Mouse (Mus musculus) ES-Bruce4 (cell line): ENCODE data around the gene Fos.

Experiments used
- CTCF ChIP-seq: IDR thresholded peaks from one replicate; pipeline ENCODE4 v1.8.1; 2011; ENCODE audit warnings: low read depth, low read length
- EP300 ChIP-seq: IDR thresholded peaks from 2 replicates; pipeline ENCODE4 v1.6.1; 2011; ENCODE audit warnings: low read depth, low read length; ENCODE audit not compliant: insufficient read depth
- POLR2A ChIP-seq: IDR thresholded peaks from one replicate; pipeline ENCODE4 v1.8.1; 2011; ENCODE audit warnings: low read length; ENCODE audit not compliant: insufficient read depth

DNA sequence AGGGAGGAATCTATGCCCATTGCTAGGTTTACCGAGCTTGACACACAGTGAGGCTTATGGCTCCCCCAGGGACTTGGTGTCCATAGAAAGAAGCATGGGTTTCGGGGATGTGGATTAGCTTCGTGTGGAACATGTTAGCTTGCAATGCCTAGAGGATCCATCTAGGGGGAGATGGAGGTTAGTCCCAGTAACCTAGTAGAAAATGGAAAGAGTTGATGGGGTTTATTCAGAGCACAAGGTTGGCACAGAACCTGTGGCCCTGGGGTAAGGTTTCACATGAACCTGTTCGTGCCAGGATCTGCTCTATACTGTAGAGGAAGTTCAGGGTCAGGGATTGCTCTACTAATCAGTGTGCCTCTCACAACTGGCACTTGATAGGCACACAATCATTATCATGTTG is 9.5 kb downstream of the Fos start:
- TF ChIP-seq EP300 (no peak), CTCF (no peak), POLR2A (no peak)
